Mouse (Mus musculus) left cerebral cortex, adult 9 months (tissue): ENCODE measurements at regions not wholly inside any gene's neighbourhood (a gene's known extent, or its start where the extent isn't known, plus 50 kb on each side); places are given as distances from the start of the nearest gene placed in this dataset.

Experiments
- DNase-seq, 2 experiments: peaks; one replicate each; pipeline ENCODE4 v3.0.0; 2022; ENCODE audit warnings: low spot score in 2 of 2

DNA sequence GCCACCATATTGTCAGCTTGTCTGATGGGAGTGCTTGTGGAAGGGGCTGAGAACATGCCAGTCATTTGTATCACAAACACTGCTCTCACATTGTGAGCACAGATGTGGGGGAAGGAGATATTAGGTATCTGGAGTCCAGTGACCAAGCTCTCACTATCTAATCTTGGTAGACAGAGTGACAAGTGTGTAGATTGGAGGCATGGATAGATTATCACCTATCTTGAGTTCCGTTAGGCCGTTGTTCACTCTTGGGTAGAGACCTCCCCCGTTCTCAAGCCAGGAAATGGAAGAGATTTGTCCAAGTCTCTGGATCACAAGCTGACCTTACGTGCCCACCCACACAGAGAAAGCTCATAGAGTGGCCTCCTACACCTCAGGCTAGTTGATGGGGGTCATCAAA is 99.1 kb upstream of the Id2 start:
- no peak for DNase-seq

DNA sequence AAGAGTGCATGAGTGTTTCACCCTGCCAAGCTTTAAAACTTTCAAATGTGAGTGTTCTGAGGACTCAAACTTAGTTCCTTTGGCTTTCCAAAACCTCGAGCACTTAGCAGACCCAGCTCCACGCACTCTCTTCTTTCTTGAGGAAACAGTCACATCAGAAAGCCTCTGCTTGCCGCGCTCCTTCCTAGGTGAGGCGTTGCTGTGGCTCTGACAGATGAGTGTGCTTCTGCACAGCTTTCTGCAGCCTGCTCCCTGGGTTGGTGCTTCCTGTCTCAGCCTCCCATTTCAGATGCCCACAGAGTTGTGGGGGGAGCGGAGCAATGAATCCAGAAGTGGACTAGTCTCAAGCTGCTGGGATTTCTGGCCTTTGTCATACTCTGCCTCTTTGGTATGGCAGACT is 95.3 kb upstream of the Id2 start:
- no peak for DNase-seq

DNA sequence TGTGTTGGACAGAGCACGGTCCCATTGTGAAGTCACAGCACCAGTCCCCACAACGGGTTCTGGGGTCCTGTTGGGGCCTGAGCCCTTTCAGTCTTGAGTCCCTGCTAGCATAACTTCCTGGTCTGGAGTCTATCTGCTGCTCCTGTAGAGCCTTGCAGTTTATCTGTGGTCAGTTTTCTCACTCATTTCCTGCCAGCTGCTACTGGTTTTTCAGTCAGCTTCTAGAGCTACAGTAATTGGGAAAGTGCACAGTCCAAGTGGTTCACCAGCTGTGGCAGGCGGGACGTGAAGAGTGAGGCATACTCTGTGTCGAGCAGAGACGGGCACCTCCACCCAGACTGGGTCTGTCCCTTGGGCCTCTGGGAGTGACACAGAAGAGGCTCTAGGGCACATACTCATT is 93.4 kb upstream of the Id2 start:
- DNase-seq, result no peak

DNA sequence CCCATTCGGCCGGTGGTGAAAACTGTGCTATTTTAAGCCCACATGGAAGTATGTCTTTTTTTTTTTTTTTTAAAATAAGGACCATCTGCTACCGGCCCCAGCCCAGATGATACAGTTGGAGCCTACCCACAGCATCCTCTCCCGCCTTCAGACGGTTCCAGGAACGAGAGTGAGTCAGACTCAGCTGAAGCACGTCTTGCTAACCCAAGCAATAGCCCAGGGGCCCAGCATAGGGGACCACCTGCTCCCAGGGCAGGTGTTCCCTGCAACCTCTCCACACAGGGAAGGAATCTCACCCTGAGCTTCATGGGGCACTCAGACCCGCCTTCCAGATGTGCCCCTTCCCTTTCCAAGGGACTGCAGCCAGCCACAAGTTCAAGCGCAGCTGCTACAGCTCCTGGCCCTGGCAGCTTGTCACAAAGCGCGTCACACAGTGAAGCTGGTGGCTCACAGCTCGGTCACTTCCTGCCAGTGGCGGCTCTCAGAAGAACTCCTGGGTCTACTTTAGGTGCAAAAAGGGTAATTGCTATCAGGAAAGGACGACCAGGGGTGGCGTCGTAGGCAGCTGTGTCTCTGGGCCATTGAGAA is 92.3 kb upstream of the Id2 start:
- peak; percentile 37 to 77 for DNase-seq

DNA sequence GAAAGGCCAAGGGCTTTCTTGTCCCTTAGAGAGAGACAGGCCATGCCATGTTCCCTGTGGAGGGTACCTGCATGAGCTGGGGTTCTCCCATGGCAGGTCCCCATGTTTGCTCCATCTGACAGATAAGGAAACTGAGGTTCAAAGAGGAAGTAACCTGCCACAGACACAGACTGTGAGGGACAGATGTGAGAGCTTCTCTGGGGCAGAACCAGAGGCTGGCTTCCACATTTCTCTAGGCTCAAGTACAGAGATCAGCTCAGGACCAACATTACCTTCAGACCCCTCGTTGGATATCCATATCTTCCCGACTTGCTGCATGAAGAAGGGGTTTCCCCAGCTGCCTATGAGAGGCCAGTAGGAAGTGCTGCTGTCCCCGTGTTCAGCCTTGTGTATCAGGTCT is 91.6 kb upstream of the Id2 start:
- DNase-seq, result peak in 1 of 2 experiments; percentile 20

DNA sequence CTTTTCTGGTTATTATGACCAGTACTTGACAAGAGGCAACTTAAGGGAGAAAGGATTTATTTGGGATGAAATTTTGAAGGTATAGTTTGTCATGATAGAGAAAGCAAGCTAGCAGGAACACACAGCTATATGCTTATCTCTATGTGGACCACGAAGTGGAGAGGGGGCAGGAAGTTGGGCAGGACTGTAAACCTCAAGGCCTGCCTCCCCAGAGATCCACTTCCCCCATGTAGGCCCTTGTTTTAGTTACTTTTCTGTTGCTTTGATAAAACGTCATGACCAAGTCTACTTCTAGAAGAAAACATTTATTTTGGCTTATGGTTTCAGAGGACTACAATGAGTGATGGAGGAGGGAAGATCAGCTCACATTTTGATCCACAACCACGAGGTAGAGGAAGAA is 90.3 kb upstream of the Id2 start:
- no peak for DNase-seq

DNA sequence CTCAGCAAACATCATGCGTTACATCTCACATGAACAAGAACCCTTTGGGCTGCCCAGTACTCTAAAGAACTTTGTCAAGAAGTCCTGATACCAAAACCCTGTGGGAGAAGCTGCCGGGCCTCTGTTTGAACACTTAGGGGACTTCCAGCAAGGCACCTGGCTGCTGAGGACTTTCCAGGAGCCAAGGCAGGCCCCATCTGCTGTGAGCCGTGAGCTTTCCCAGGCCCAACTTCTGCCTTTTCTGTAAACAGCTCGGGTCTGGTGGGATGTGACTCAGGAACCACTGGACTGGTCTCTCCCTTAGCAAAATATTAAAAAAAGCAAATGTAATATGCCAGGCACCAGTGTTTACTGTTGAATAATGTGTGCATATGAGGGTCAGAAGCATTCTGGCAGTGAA is 85.7 kb upstream of the Id2 start:
- no peak for DNase-seq

DNA sequence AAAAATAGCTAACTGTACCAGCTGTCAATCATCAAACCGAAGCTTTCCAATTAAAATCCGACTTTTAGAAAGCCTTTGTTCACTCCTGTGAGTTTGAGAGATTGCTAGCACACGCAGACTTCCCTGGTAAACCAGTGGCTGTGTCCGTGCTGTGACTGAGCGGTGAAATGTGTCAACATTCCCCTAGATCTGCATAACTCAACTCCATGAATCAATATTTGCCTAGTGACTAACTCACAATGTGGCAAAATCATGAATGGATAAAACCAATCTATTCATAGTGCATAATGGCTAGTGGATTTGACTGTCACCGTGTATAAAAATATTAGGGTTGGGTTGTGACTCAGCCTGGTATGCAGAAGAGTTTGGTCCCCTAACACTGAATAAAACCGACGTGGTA is 84.4 kb upstream of the Id2 start:
- DNase-seq, result no peak

DNA sequence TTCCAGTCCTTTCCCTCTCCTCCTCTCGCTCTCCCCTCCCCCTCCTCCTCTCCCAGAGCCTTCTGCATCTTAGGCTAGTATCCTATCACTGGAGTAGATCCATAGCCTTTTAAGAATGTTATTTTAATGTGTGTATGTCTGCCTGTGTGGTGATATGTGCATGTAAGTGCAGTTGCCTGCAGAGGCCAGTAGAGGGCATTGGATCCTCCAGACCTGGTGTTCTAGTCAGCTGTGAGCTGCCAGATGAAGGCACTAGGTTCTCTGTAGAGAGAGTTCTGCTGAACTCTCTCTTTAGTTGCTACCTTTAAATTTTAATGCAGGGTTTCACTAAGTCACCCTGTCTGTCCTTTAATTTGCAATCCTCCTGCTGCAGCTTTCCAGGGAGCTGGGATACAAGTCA is 83.9 kb upstream of the Id2 start:
- DNase-seq, result no peak

DNA sequence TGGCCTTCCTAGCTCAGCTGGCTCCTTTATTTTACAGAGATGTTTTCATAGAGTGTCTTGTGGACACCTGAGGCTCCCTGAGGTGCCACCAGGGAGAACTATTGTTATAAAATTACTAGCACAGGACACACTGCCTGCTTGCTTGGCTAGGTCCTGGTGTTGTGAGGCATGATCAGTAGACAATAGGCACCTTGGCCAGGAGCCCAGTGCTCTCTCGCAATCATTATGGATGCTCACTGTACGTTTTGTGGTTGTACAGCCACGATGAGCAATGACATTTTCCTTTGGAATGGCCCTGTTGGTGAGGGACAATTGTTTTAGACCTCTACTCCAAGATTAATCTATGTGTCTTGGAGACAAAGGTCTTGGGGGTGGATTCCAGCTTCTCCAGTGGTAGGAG is 83.3 kb upstream of the Id2 start:
- DNase-seq, result no peak

DNA sequence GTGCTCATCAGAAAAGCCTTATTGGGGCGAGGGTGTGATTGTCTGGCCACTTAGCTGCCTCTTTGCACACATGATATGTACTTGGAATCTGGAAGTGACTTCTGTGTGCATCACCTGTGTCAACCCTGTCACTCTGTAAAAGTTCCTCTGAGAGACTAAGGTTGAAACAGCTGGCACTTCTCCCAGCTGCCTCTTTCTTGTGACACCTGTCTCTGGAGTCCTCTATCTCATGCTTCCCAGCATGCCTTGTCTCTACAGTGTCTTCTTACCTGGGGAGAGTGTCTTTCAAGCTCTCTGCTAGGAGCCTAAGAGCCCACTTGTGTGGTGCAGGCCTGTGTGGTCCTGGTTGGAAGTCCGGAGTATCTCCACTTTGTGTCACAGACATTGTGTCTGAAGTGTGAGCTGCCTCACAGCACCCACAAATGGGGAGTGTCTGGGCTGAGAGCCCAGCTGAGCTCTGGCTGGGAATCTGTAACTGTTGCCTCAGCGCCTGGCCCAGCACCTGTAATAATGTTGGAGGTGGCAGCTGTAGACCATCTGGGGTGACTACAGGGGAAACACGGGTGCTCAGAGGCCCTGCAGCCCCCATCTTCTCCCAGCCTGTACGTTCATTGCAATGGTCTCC is 81.7 kb upstream of the Id2 start:
- peak in 1 of 2 experiments; percentile 27 for DNase-seq

DNA sequence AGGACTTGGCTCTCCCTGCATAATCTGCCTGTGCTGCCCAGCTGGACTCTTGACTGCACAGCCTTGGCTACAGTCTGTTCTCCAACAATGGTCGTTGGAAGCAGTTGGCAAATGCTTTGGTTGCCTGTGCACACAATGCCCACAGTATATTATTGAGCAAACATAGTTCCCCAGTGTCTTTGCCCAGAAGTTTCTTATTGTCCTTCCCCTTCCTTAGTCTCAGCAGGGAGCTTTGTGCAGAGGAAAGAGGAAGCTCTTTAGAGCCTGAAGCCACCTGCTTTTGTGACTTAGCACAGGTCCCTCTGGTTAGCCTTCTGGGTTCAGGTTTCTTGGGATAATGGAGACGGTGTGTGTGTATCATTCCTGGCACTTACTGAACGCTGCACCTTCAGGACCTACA is 80.9 kb upstream of the Id2 start:
- no peak for DNase-seq

DNA sequence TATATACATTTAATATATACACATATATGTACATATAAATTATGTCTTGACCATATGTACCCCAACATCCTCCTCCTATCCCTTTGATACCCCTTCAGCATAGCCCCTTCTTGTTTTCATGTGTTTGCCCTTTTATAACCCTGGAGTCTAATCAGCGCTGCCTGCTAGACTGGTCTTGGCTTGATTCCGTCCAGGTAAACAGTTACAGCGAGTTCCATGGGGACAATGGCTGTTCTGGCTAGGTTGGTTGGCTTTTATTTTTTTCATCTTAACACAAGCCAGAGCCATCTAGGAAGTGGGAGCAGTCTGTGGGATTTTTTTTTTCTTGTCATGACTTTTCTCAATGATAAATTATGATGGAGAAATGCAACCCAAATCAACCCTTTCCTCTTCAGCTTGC is 79.6 kb upstream of the Id2 start:
- no peak for DNase-seq

DNA sequence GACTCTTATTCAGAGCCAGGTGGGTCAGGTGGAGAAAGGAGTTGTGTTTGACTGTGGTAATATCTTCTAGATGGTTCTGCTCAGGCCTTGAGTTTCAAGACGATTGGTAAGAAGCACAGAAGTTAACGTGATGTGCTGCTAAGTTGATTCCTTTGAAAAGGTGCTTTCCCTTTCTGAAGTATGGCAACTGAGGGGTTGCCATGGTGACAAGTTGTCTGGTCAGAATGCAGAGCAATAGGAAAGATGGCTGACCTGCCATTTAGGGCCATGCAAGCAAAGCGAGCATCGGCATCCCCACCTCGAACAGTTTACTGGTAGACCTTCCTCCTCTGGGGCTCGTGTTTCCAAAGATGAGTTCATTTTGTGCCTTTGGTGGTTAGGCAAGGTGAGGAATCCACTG is 76.1 kb upstream of the Id2 start:
- DNase-seq, result no peak

DNA sequence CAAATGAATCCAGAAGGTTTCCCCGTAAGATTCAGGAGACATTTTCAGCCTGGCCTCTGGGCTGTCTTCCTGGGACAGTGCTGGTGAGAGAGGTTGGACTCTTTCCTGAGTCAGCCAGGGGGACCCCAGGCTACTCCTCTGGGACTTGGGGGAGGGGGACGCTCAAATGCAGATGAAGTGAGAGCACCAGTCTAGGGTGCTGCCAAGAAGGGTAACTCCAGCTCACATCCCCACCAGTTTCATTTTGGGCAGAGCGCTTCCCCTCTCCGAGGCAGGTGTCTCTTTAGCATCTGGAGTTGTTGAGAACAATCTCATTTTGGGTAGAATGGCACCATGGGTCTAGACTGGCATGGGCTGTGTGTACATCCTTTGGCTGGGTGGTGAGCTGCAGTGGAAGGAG is 75.5 kb upstream of the Id2 start:
- no peak for DNase-seq

DNA sequence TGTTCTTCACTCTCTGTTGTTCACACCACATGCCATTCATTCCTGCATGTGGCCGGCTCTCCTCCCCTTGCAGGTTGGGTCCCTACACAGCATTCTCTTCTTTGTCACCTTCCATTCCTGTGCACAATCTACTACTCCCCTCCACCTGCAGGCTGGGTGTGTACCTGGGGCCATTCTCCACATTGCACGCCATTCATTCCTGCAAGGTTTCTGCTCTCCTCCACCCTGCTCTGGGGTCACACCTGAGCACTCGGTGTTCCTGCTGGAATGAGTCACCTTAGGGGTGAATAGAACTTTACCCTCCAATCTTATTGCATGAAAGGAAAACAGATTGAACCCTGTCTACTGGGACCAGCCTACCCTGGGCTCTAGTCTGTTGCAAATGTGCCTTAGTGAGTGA is 72.7 kb upstream of the Id2 start:
- no peak for DNase-seq

DNA sequence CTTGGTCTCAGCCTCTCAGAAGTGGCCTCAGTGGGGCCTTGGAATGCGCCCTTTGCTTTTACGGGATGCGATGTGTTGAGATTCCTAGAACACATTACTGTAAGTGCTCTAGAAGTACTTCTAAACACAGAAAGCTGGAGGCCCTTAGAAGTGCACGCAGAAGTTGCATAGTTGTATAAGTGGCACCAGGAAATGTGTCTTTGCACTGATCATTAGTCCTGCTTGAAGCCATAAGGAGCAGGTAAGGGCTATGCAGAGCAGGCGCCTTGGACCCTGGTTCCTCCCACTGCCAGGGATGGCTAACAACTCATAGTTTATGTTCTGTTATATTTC is 71.2 kb upstream of the Id2 start:
- DNase-seq, result no peak

DNA sequence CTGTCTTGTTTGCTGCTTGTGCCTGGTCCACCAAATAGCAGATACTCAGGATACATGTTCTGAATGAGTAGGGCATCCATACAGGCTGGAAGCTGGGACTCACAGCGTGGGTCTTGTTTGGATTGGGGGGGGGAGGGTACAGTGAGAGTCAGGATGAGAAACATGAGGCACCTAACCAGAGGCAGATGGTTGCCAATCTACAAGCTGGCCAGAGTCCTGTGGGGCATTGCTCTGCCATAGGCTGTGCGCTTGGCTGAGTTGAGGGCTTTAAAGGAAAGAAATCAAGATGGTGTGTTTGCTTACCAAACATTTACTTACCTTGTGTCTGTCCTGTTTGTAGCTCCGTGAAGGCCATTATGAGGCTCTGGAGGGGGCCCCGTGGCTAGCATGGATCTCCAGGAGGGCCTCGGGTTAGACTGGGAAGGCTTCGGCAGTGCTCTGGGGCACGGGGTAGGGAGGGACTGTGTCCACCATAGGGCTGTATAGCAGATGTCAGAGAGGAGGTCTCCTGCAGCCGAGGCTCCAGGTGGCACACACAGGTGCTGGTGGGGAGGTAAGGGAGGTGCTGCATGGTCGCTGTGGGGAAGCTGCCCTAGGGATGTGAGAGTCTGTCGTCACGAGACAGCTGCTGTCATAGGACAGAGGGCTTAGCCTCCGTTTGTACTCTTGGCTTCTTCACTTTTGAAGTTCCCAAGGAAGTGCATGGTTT is 70.7 kb upstream of the Id2 start:
- no peak for DNase-seq

DNA sequence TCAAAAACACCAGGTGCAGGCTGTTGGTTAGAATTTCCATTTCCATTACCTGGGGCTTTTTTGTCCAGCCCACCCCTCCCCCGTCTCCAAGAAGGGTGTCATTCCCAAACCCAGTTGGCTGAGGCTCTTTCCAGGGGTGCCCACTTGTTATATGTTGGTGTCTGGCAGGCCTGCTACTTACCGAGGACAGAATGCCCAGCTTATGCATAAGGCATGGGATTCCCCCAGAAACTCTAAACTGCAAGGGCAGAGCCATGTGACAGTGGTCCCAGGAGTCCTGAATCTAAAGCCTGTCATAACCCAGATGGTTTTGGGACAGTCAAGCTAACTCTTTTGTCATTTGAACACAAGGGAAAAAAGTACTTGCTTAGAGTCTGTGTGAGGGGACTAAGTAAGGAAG is 69.6 kb upstream of the Id2 start:
- no peak for DNase-seq

DNA sequence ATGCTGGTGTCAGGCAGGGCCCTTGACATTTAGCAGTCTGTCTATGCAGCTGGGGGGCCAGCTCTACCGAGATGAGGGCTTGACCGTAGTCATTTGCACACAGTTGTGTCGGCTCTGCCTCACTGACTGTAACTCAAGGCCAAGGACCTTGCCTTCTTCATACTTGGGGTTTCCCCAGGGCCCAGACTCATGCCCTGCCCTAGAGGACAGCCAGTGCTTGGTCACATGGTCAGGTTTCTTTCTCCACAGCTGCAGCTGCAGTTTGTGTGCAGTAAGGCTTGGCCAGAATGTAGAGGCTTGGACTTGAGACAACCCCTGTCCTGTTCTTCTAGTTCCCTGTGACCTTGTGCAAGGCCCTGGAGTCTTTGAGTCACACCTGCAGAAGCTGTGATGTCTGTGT is 68.7 kb upstream of the Id2 start:
- no peak for DNase-seq

DNA sequence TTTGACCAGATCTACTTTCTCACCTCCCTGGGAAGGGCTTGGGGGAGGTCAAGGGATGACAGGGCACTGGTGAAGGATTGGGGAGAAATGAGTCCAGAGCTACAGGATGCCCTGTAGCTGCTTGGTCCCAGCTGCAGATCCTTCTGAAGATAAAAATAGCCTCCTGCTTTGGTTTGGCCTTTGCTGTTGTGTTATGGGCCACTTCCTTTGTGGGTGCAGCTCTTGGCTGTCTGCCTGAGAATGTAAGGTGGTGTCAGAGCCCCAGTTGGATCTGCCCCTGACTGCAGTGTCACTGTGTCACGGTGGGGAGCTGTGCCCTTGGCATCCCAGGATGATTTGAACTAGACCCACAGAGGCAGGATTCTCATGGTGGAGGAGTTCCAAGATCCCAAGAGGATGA is 67.8 kb upstream of the Id2 start:
- DNase-seq, result no peak

DNA sequence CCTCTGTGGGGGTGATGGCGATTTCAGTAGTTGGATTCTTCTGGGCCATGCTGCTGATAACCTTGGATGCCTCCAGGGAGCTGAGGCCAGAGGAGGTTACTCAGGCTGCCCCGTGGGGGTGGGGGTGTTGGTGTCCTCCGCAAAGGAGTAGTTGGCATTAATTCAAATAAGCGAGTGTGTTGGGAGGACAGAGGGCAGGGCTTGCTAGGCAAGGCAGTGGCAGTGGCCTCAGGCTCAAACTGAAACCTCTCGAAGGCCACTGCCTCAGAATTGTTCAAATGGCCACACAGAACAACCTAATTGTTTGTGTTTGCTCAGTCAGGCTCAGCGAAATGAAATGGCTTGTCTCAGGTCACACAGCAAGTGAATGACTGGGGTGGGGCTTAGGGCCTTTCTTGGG is 66.6 kb upstream of the Id2 start:
- DNase-seq, result no peak

DNA sequence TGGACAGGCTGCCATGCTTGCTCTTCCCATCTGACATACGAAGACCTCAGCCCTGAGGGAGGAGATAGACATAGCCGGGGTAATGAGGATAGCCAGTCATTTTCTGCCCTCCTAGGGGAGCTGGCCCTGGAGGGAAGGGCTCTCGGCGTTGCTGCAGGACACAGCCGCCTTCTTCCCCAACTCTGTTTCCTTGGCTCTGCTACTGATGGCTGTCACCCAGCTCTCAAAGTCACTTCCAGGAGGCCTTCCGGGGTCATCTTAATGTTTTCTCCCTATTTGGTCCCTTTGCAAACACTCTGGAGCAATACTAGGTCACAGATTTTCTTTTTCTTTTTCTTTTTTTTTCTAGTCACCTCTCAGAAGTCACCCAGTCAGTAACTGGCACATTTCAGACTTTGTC is 65.9 kb upstream of the Id2 start:
- no peak for DNase-seq

DNA sequence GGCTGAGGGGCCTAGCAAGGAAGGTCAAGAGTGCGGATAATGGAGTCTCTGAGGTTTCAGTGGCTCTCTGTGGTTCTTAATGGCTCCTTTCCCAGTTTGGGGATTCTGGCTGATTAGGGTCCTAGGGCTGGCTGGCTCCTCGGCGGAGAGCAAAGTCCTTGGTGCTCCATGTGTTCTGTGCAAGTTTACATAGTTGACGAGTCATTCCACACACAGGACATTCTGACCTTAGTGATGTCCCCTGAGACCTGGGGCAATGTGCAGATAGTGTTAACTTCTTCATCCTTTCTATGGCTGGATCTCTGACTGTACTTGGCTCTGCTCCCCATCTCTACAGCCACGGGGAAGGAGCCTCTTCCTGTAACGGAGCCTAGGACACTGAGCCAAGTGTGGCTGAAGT is 65.0 kb upstream of the Id2 start:
- DNase-seq, result no peak
